Mouse (Mus musculus) small intestine, adult 2 months (tissue): ENCODE measurements around the gene Rpl10-ps3.

ENCODE experiments used
- CTCF ChIP-seq: fragments of 200-500 bp; IDR thresholded peaks from 2 replicates; pipeline ENCODE4 v1.5.1; 2012; ENCODE audit warnings: low read depth, mild to moderate bottlenecking, control low read depth, inconsistent platforms, low read length, moderate library complexity, mixed read lengths; ENCODE audit not compliant: insufficient replicate concordance, insufficient read length; ENCODE audit errors: extremely low read depth
- POLR2A ChIP-seq: fragments of 200-500 bp; IDR thresholded peaks from 2 replicates; pipeline ENCODE4 v1.6.1; 2012; ENCODE audit warnings: low read depth, mild to moderate bottlenecking, control low read depth, inconsistent platforms, low read length, moderate library complexity

- no peak for TF ChIP-seq POLR2A
- TF ChIP-seq CTCF = no peak
These were observed at the start of gene Rpl10-ps3 for GRCm38 (mm10) chr9:50344868-50345267.
